Mouse (Mus musculus) heart, postnatal 0 days (tissue): ENCODE measurements around the gene Fam160a1. TPM values are rescaled to one million over a fixed set of nuclear protein-coding genes. Genes with fewer than 3 reads are reported as not detected.
A peak's percentile ranks its signal among the peaks of the same experiment; 100 is the strongest.

Experiments
- ATAC-seq: fragments of 200-750 bp; cut with Nextera tagmentation; 2 replicates; pipeline ENCODE4 v1.8.0; 2017; ENCODE audit warnings: low read depth, moderate number of reproducible peaks, moderate library complexity; ENCODE audit not compliant: insufficient read depth
- DNase-seq: peaks from one replicate; pipeline ENCODE4 v3.0.0-alpha.2; 2016; ENCODE audit warnings: low spot score
- H3K27ac ChIP-seq: fragments of 300-500 bp; sonication (generic); 2 replicates; pipeline ENCODE4 v1.5.1; 2014; ENCODE audit warnings: low read depth, mild to moderate bottlenecking
- H3K27me3 ChIP-seq: fragments of 300-500 bp; sonication (generic); 2 replicates; pipeline ENCODE4 v1.6.1; 2014; ENCODE audit warnings: low read length, mixed read lengths; ENCODE audit not compliant: control insufficient read depth, insufficient read depth
- H3K36me3 ChIP-seq: fragments of 300-500 bp; sonication (generic); replicated peaks from 2 replicates; pipeline ENCODE4 v1.6.1; 2014; ENCODE audit warnings: low read length, mixed read lengths; ENCODE audit not compliant: control insufficient read depth, insufficient read depth
- H3K4me1 ChIP-seq: fragments of 300-500 bp; sonication (generic); 2 replicates; pipeline ENCODE4 v1.6.1; 2014; ENCODE audit warnings: antibody characterized with exemption; ENCODE audit not compliant: control insufficient read depth, insufficient read depth
- H3K4me2 ChIP-seq: fragments of 300-500 bp; sonication (generic); 2 replicates; pipeline ENCODE4 v1.6.1; 2014; ENCODE audit warnings: low read depth, mild to moderate bottlenecking, low read length, moderate library complexity
- H3K4me3 ChIP-seq: fragments of 300-500 bp; sonication (generic); 2 replicates; pipeline ENCODE4 v1.5.1; 2014; ENCODE audit warnings: low read depth, low read length
- H3K9ac ChIP-seq: fragments of 300-500 bp; sonication (generic); replicated peaks from 2 replicates; pipeline ENCODE4 v1.6.1; 2014; ENCODE audit warnings: low read depth, low read length, mixed read lengths
- H3K9me3 ChIP-seq: fragments of 300-500 bp; sonication (generic); replicated peaks from 2 replicates; pipeline ENCODE4 v1.6.1; 2016; ENCODE audit warnings: low read length; ENCODE audit not compliant: control insufficient read depth
- CTCF ChIP-seq: IDR thresholded peaks from 2 replicates; pipeline ENCODE4 v1.5.1; 2016; ENCODE audit warnings: antibody characterized with exemption, control low read depth, low read depth
- EP300 ChIP-seq: IDR thresholded peaks from 2 replicates; pipeline ENCODE4 v1.6.1; 2016; ENCODE audit warnings: antibody characterized with exemption, low read depth
- WGBS: fragments of 180-500 bp; shearing (Covaris S2); extraction: QIAGEN DNeasy Blood & Tissue Kit; methylation state at CpG from one replicate; pipeline ENCODE4 v1.1.7; 2014; 5-methylcytosine and 5-hydroxymethylcytosine counted together
- polyA plus RNA-seq: library from polyadenylated mRNA; unstranded; fragments of >200 nt; fragmentation: Nextera tagmentation; extraction: Ambion mirVana; gene quantifications from 2 replicates; pipeline ENCODE4 v1.2.1, GENCODE M21; 2015
- total RNA-seq: library from RNA; depleted of rRNA; stranded (reverse); fragments of >200 nt; gene quantifications from 2 replicates; pipeline ENCODE4 v1.2.3, GENCODE M21; 2014; ENCODE audit warnings: low replicate concordance

The Fam160a1 gene
- total and polyA plus RNA-seq, 2 experiments from 2014 or later, result 10.5 to 34.6 TPM

GRCm38 (mm10) chr3:85710695-85711094 is 106.4 kb downstream of the Fam160a1 start:
- no peak for ATAC-seq
- TF ChIP-seq EP300, result no peak
- no peaks in the 10 kb centered on the region for H3K9me3 ChIP-seq
- H3K36me3 ChIP-seq, result no peaks in the 10 kb centered on the region
- 18% methylated on average over 8 of the region's 8 CpGs for WGBS
- H3K27me3 ChIP-seq, result no peaks in the 10 kb centered on the region
- H3K4me3 ChIP-seq, result no peak overlapping the region
- H3K4me2 ChIP-seq, result no peak overlapping the region
- no peak overlapping the region for H3K27ac ChIP-seq
- peaks cover 4% of the 10 kb centered on the region; the same call in 1 of the 2 replicates for H3K4me1 ChIP-seq
- H3K9ac ChIP-seq, result no peak overlapping the region
- no peak for DNase-seq

- no peak for ATAC-seq
- Histone ChIP-seq H3K27ac (no peak overlapping the region), H3K4me2 (no peak overlapping the region), H3K4me1 (peaks cover 16% of the 10 kb centered on the region), H3K9me3 (no peaks in the 10 kb centered on the region), H3K9ac (no peak overlapping the region), H3K4me3 (no peak overlapping the region), H3K36me3 (no peaks in the 10 kb centered on the region), H3K27me3 (no peaks in the 10 kb centered on the region)
- WGBS, result 35% methylated on average over 7 of the region's 7 CpGs
- TF ChIP-seq CTCF (peak; percentile 77), EP300 (no peak)
- peak; percentile 70 for DNase-seq
These were observed 109.7 kb downstream of the Fam160a1 start for GRCm38 (mm10) chr3:85707421-85707820.

- Histone ChIP-seq H3K27me3 (no peaks in the 10 kb centered on the region), H3K9ac (no peak overlapping the region), H3K27ac (no peak overlapping the region), H3K9me3 (no peaks in the 10 kb centered on the region), H3K36me3 (no peaks in the 10 kb centered on the region), H3K4me2 (no peak overlapping the region), H3K4me3 (no peak overlapping the region), H3K4me1 (peaks cover 13% of the 10 kb centered on the region; the same call in 1 of the 2 replicates)
- WGBS, result 53% methylated on average over 6 of the region's 6 CpGs
- TF ChIP-seq CTCF (no peak), EP300 (no peak)
- no peak for DNase-seq
- ATAC-seq, result peak; percentile 33; the same call in 1 of the 2 replicates
These were observed 113.8 kb downstream of the Fam160a1 start for GRCm38 (mm10) chr3:85703141-85703882.

GRCm38 (mm10) chr3:85698496-85698895 is 118.6 kb downstream of the Fam160a1 start:
- Histone ChIP-seq H3K4me2 (no peak overlapping the region), H3K27ac (no peak overlapping the region), H3K9ac (no peak overlapping the region), H3K36me3 (no peaks in the 10 kb centered on the region), H3K9me3 (no peaks in the 10 kb centered on the region), H3K4me1 (peaks cover 6% of the 10 kb centered on the region; the same call in 1 of the 2 replicates), H3K27me3 (no peaks in the 10 kb centered on the region), H3K4me3 (no peak overlapping the region)
- 85% methylated on average over 4 of the region's 4 CpGs for WGBS
- no peak for ATAC-seq
- DNase-seq, result no peak
- TF ChIP-seq EP300 (no peak), CTCF (no peak)

- H3K4me1 ChIP-seq, result no peaks in the 10 kb centered on the region
These were observed 122.0 kb downstream of the Fam160a1 start for GRCm38 (mm10) chr3:85695056-85695455.

GRCm38 (mm10) chr3:85693013-85693412 is 124.1 kb downstream of the Fam160a1 start:
- no peaks in the 10 kb centered on the region for H3K36me3 ChIP-seq
- 30% methylated on average over 3 of the region's 3 CpGs for WGBS
- TF ChIP-seq EP300 (no peak), CTCF (no peak)
- no peak overlapping the region for H3K27ac ChIP-seq
- no peak for ATAC-seq
- no peak overlapping the region for H3K4me3 ChIP-seq
- H3K9ac ChIP-seq, result no peak overlapping the region
- H3K4me2 ChIP-seq, result no peak overlapping the region
- H3K4me1 ChIP-seq, result no peaks in the 10 kb centered on the region
- H3K27me3 ChIP-seq, result no peaks in the 10 kb centered on the region
- no peaks in the 10 kb centered on the region for H3K9me3 ChIP-seq
- DNase-seq, result no peak

More at GRCm38 (mm10) chr3:85695056-85695455, 122.0 kb downstream of the Fam160a1 start:
- Histone ChIP-seq H3K27ac (no peak overlapping the region), H3K27me3 (no peaks in the 10 kb centered on the region), H3K9me3 (no peaks in the 10 kb centered on the region), H3K36me3 (no peaks in the 10 kb centered on the region), H3K9ac (no peak overlapping the region), H3K4me3 (no peak overlapping the region), H3K4me2 (no peak overlapping the region)
- ATAC-seq, result no peak
- no peak for TF ChIP-seq EP300
- TF ChIP-seq CTCF, result no peak
- no peak for DNase-seq
- WGBS, result 86% methylated on average over 3 of the region's 3 CpGs
